Mouse (Mus musculus) hindbrain, embryonic 13.5 days (tissue): Measurements from ENCODE around the gene Gucy2c. TPM values are rescaled to one million over a fixed set of nuclear protein-coding genes. Genes with fewer than 3 reads are reported as not detected.

Experiments
- ATAC-seq: fragments of 200-750 bp; cut with Nextera tagmentation; 2 replicates; pipeline ENCODE4 v1.8.0; 2017; ENCODE audit warnings: moderate TSS enrichment; ENCODE audit not compliant: low FRiP score
- H3K27ac ChIP-seq: fragments of 300-500 bp; sonication (generic); 2 replicates; pipeline ENCODE4 v1.5.1; 2015; ENCODE audit warnings: inconsistent platforms, mild to moderate bottlenecking, moderate library complexity
- H3K27me3 ChIP-seq: fragments of 300-500 bp; sonication (generic); 2 replicates; pipeline ENCODE4 v1.6.1; 2015; ENCODE audit warnings: mild to moderate bottlenecking, inconsistent platforms
- H3K36me3 ChIP-seq: fragments of 300-500 bp; sonication (generic); 2 replicates; pipeline ENCODE4 v1.6.1; 2015; ENCODE audit warnings: mild to moderate bottlenecking, inconsistent platforms
- H3K4me1 ChIP-seq: fragments of 300-500 bp; sonication (generic); replicated peaks from 2 replicates; pipeline ENCODE4 v1.6.1; 2015; ENCODE audit warnings: inconsistent platforms
- H3K4me2 ChIP-seq: fragments of 300-500 bp; sonication (generic); 2 replicates; pipeline ENCODE4 v1.6.1; 2015; ENCODE audit warnings: inconsistent platforms, mild to moderate bottlenecking, moderate library complexity
- H3K4me3 ChIP-seq: fragments of 300-500 bp; sonication (generic); 2 replicates; pipeline ENCODE4 v1.5.1; 2015; ENCODE audit warnings: mild to moderate bottlenecking, inconsistent platforms
- H3K9ac ChIP-seq: fragments of 300-500 bp; sonication (generic); 2 replicates; pipeline ENCODE4 v1.6.1; 2015; ENCODE audit warnings: mild to moderate bottlenecking, inconsistent platforms
- H3K9me3 ChIP-seq: fragments of 300-500 bp; sonication (generic); 2 replicates; pipeline ENCODE4 v1.6.1; 2016; ENCODE audit warnings: inconsistent platforms
- WGBS: fragments of 180-500 bp; shearing (Covaris S2); methylation state at CpG from one replicate; pipeline ENCODE4 v1.1.7; 2015; 5-methylcytosine and 5-hydroxymethylcytosine counted together
- polyA plus RNA-seq: library from polyadenylated mRNA; unstranded; fragments of >200 nt; fragmentation: Nextera tagmentation; extraction: Ambion mirVana; gene quantifications from 2 replicates; pipeline ENCODE4 v1.2.1, GENCODE M21; 2015

Gucy2c gene
- polyA plus RNA-seq, 1 experiment from 2014 or later = 0.09 TPM

DNA sequence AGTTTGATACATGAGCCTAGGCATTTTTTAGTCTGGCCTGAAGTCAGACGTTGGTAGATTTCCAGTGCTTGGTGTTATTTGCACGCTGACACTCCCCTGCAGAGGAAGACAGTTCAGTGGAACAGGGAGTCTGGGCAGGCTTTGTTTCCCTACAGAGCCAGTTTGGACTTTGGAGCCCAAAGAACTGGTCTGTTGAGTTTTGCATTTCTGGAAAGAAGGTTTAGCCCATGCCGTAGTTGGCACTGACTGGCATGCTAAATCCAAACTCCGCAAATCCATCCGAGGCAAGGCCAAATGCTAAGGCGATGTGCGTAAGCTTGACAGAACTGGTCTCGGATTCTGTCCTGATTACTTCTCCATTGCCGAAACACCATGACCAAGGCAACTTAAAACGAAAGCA lies 29.6 kb upstream of the Gucy2c start:
- H3K4me1 ChIP-seq = peaks cover 24% of the 10 kb centered on the region
- H3K27ac ChIP-seq = no peak overlapping the region
- H3K36me3 ChIP-seq = peaks cover 42% of the 10 kb centered on the region
- no peak overlapping the region for H3K9ac ChIP-seq
- WGBS = 88% methylated on average over 10 of the region's 10 CpGs
- no peak for ATAC-seq
- no peak overlapping the region for H3K4me3 ChIP-seq
- no peaks in the 10 kb centered on the region for H3K27me3 ChIP-seq
- H3K4me2 ChIP-seq = no peak overlapping the region
- no peaks in the 10 kb centered on the region for H3K9me3 ChIP-seq

DNA sequence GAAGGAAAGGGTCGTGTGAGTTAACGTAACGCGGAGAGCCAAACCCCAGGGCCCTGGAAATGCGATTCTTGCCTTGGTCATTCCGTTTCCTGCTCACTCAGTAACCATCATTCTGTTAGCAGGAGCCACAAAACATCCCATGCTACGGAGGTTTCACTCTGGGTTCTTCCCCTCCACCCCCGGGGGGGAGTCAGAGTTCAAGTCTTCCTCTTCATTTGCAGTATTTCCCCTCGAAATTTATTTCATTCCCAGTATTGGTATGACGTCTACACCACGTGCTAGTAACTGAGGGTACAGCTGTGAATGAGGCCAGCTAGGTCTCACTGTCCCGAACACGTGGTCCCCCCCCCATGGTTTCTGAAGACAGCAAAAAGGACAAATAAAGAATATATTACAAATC lies 28.1 kb upstream of the Gucy2c start:
- no peaks in the 10 kb centered on the region for H3K9me3 ChIP-seq
- peak overlapping the region; percentile 78; the same call in 1 of the 2 replicates for H3K4me3 ChIP-seq
- 80% methylated on average over 13 of the region's 13 CpGs for WGBS
- ATAC-seq = no peak
- H3K27me3 ChIP-seq = no peaks in the 10 kb centered on the region
- peaks cover 28% of the 10 kb centered on the region for H3K36me3 ChIP-seq
- H3K27ac ChIP-seq = no peak overlapping the region
- H3K9ac ChIP-seq = no peak overlapping the region
- peak overlapping the region; percentile 99 for H3K4me2 ChIP-seq
- peaks cover 29% of the 10 kb centered on the region for H3K4me1 ChIP-seq

DNA sequence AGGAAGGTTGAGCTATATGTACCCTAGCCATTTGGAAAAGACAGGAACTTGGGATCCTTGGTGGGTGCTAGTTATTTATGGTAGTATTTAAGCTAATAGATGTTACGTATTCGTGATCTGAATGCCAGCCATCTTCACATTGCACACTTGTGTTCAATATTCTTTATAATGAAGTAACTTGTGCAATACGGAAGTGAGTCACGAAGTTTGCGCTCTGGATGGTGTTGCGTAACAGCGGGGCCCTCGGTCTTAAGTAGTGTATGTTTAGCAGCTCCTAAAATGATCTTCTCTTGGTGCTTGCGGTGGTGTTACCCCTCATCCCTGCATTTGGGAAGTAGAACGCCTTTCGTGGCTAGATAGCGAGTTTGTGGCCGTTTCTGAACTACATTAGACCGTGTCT lies 27.5 kb upstream of the Gucy2c start:
- H3K9ac ChIP-seq = peak overlapping the region; percentile 84
- peak overlapping the region; percentile 99 for H3K4me2 ChIP-seq
- H3K4me1 ChIP-seq = peaks cover 29% of the 10 kb centered on the region
- H3K4me3 ChIP-seq = peak overlapping the region; percentile 78
- H3K27me3 ChIP-seq = no peaks in the 10 kb centered on the region
- H3K27ac ChIP-seq = no peak overlapping the region
- 39% methylated on average over 14 of the region's 14 CpGs for WGBS
- H3K9me3 ChIP-seq = no peaks in the 10 kb centered on the region
- ATAC-seq = no peak
- H3K36me3 ChIP-seq = peaks cover 22% of the 10 kb centered on the region

DNA sequence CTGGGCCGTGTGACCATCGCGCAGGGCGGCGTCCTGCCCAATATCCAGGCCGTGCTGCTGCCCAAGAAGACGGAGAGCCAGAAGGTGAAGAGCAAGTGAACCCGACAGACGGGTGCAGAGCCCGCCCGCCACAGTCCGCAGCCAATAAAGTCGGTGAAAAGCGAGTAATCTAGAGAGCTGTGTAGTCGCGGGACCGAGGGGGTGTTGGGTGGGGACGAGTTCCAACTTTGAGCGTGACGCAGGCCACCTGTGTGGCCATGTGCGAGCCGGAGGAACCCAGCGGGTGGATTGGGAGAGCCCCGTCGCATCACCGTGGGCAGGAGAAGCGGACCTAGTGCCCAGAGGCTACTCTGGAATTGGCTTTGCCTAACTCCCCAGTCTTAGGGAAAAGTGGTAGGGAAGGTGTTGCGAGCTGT lies 27.1 kb upstream of the Gucy2c start:
- H3K36me3 ChIP-seq = peaks cover 18% of the 10 kb centered on the region
- H3K27ac ChIP-seq = peak overlapping the region; percentile 58; the same call in 1 of the 2 replicates
- peak overlapping the region; percentile 99 for H3K4me2 ChIP-seq
- peaks cover 29% of the 10 kb centered on the region for H3K4me1 ChIP-seq
- no peak; the same call in none of the 2 replicates for ATAC-seq
- no peaks in the 10 kb centered on the region for H3K9me3 ChIP-seq
- no peaks in the 10 kb centered on the region for H3K27me3 ChIP-seq
- peak overlapping the region; percentile 78 for H3K4me3 ChIP-seq
- peak overlapping the region; percentile 84 for H3K9ac ChIP-seq
- under 1% methylated on average over 28 of the region's 28 CpGs for WGBS

DNA sequence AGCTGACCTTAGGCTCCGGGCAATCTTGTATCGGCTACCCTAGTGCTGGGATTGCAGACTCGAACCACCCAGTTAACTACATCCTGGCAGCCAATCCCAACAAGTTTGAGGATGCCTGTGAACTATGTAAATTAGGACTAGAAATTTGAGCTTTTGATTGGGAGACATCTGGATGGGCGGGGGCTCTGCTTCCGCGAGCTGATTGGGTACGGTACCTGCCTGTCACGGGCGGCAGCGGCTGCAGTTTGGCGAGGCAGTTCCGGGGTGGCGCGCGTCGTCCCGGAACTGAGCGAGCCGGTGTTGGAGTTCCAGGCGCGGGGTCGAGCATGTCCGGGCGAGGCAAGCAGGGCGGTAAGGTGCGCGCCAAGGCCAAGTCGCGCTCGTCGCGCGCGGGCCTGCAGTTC lies 26.5 kb upstream of the Gucy2c start, which contains the start of gene H2afj:
H2afj (plus strand) TSS at position 231 of the 404 bp plus-strand sequence.
- H3K36me3 ChIP-seq = peaks cover 13% of the 10 kb centered on the region
- WGBS = 1% methylated on average over 34 of the region's 34 CpGs
- H3K9me3 ChIP-seq = no peaks in the 10 kb centered on the region
- peak within 1 kb of the TSS; percentile 74 for H3K27ac ChIP-seq
- peaks cover 35% of the 10 kb centered on the region for H3K4me1 ChIP-seq
- no peaks in the 10 kb centered on the region for H3K27me3 ChIP-seq
- ATAC-seq = peak; percentile 86
- peak within 1 kb of the TSS; percentile 78 for H3K4me3 ChIP-seq
- peak within 1 kb of the TSS; percentile 99 for H3K4me2 ChIP-seq
- H3K9ac ChIP-seq = peak within 1 kb of the TSS; percentile 84

DNA sequence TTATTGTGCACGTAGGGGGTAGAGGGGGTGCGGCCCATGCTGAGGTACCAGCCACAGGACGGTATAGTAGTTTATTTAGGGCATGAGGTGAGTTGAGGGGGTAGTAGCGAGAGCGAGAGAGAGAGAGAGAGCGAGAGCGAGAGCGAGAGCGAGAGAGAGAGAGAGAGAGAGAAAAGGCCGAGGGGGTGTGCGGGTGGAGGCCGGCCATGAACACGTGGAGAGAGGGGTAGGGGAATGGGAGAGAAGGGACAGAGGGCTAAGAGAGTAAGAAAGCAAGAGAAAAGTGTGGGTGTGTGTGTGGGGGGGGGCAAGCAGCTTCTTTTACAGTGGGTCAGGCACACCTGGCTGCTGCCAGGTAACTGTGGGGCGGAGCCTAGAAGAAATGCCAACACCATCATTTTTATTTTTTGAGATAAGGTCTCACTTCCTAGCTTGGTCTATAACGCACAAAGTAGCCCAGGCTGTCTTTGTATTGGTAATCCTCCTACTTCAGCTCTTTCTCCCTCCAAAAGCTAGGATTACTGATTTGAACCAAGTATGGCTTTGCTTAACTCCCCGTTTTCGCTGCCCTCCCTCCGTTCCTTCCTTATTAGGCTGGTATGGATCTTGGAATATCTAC lies 25.9 kb upstream of the Gucy2c start:
- Histone ChIP-seq H3K4me2 (peak overlapping the region; percentile 99), H3K4me3 (peak overlapping the region; percentile 78), H3K36me3 (peaks cover 8% of the 10 kb centered on the region), H3K27ac (peak overlapping the region; percentile 74), H3K27me3 (no peaks in the 10 kb centered on the region), H3K9me3 (no peaks in the 10 kb centered on the region), H3K9ac (peak overlapping the region; percentile 57), H3K4me1 (peaks cover 38% of the 10 kb centered on the region)
- peak; percentile 6 for ATAC-seq
- WGBS = 37% methylated on average over 18 of the region's 18 CpGs

DNA sequence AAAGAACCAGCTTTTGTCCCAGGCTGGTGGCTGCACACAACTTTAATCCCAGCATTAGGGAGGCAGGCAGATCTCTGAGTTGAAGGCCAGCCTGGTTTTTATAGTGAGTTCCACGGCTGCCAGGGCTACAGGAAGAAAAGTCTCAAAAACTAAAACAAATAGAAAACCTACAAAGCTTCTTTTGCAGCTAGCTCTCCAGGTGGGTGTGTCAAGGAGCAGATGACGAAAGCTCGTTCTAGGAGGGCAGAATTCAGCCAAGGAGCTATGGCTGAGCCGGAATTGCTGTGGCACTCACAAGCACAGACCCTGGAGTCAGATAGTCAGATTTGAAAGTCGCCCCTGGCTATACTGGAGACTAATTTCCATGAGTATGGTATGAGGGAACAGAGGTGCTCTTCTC lies 25.3 kb upstream of the Gucy2c start:
- Histone ChIP-seq H3K4me1 (peaks cover 38% of the 10 kb centered on the region), H3K9me3 (no peaks in the 10 kb centered on the region), H3K4me2 (no peak overlapping the region), H3K4me3 (no peak overlapping the region), H3K9ac (no peak overlapping the region), H3K36me3 (peaks cover 1% of the 10 kb centered on the region), H3K27me3 (no peaks in the 10 kb centered on the region), H3K27ac (no peak overlapping the region)
- WGBS = 75% methylated on average over 5 of the region's 5 CpGs
- no peak for ATAC-seq

DNA sequence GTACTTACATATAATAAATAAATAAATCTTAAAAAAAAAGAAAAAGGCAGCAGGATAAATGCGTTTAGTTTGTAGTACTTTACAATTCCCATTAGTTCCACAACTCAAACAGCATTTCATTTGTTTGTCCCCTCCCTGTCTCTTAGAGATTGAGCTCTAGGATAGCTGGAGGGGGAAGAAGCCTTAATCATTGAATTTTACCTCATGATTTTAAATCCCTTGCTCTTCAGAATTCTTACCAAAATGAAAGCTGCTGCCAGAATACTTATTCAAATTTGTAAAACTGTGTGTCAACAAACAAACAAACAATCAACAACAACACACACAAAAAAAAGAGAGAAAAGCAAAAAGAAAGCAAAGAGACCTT lies 23.8 kb upstream of the Gucy2c start:
- Histone ChIP-seq H3K27ac (no peak overlapping the region), H3K4me2 (no peak overlapping the region), H3K27me3 (no peaks in the 10 kb centered on the region), H3K4me3 (no peak overlapping the region), H3K9ac (no peak overlapping the region), H3K9me3 (no peaks in the 10 kb centered on the region), H3K4me1 (peaks cover 38% of the 10 kb centered on the region), H3K36me3 (no peaks in the 10 kb centered on the region)
- no peak for ATAC-seq
- WGBS = 91% methylated on average over 1 of the region's 1 CpGs

DNA sequence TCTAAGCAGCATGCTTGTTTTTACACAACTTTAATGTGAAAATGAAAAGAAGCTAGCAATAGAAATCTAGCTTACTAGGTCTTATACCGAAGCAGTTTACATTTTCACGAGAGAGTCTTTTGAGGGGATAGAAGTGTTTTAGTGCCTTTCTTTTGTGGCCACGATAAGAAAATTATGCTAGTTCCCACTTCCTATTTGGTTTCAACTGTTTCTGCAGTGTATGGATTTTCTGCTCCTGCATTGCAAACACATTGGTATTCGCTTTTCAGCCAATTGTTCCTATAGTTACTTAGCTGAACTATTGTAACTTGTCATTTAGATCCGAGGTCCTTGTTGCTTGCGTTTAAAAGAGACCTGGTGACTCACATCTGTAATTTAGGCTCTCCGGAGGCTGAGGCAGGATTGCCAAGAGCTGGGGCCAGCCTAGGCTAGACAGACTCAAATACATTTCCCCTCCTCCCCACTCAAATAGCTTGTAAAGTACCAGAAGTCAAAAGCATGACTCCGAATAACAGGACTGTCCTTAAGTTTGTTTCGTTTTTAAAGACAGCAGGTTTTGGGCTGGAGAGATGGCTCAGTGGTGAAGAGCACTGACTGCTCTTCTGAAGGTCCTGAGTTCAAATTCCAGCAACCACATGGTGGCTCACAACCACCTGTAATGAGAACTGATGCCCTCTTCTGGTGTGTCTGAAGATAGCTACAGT lies 23.3 kb upstream of the Gucy2c start:
- no peaks in the 10 kb centered on the region for H3K9me3 ChIP-seq
- peaks cover 33% of the 10 kb centered on the region for H3K4me1 ChIP-seq
- ATAC-seq = no peak
- peak overlapping the region; percentile 100 for H3K27ac ChIP-seq
- peak overlapping the region; percentile 72 for H3K4me3 ChIP-seq
- WGBS = 36% methylated on average over 9 of the region's 9 CpGs
- no peaks in the 10 kb centered on the region for H3K27me3 ChIP-seq
- H3K4me2 ChIP-seq = peak overlapping the region; percentile 81
- no peaks in the 10 kb centered on the region for H3K36me3 ChIP-seq
- peak overlapping the region; percentile 99 for H3K9ac ChIP-seq

DNA sequence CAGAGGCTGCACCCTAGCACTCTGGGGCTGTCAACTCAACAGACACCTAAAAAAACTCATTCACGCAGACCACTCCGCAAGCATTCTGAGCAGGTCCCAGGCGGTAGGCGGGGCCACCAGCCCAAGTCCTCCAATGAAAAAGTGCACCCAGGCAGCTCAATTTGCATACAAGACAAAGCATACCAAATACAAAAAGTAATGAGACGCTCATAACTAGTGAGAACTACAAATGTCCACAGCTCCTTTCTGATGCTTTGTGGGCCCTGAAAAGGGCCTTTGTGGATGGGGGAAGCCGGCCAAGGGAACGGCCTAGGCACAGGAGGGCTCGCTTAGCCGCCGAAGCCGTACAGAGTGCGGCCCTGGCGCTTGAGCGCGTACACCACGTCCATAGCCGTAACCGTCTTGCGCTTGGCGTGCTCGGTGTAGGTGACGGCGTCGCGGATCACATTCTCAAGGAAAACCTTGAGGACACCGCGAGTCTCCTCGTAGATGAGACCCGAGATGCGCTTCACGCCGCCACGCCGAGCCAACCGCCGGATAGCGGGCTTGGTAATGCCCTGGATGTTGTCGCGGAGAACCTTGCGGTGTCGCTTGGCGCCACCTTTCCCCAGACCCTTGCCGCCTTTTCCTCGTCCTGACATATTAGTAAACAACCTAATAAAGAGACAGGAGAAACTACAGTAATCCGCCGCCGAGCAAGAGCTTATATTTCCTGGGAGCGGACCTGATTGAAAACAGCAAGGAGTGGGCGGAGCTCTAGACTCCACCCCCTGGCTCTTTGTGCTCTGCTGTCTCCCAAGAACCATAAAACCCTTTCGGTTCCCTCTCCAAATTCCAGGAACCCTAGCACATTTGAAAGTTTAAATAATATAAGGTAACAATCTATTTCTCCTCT lies 22.4 kb upstream of the Gucy2c start, which contains the start of gene Hist4h4:
Hist4h4 (minus strand) TSS at position 677 of the 895 bp plus-strand sequence.
- H3K9me3 ChIP-seq = no peaks in the 10 kb centered on the region
- H3K4me1 ChIP-seq = peaks cover 24% of the 10 kb centered on the region
- WGBS = under 1% methylated on average over 50 of the region's 50 CpGs
- H3K4me2 ChIP-seq = peak within 1 kb of the TSS; percentile 81
- no peaks in the 10 kb centered on the region for H3K36me3 ChIP-seq
- peak within 1 kb of the TSS; percentile 100 for H3K27ac ChIP-seq
- peak; percentile 80 for ATAC-seq
- H3K27me3 ChIP-seq = no peaks in the 10 kb centered on the region
- H3K4me3 ChIP-seq = peak within 1 kb of the TSS; percentile 72
- H3K9ac ChIP-seq = peak within 1 kb of the TSS; percentile 99

DNA sequence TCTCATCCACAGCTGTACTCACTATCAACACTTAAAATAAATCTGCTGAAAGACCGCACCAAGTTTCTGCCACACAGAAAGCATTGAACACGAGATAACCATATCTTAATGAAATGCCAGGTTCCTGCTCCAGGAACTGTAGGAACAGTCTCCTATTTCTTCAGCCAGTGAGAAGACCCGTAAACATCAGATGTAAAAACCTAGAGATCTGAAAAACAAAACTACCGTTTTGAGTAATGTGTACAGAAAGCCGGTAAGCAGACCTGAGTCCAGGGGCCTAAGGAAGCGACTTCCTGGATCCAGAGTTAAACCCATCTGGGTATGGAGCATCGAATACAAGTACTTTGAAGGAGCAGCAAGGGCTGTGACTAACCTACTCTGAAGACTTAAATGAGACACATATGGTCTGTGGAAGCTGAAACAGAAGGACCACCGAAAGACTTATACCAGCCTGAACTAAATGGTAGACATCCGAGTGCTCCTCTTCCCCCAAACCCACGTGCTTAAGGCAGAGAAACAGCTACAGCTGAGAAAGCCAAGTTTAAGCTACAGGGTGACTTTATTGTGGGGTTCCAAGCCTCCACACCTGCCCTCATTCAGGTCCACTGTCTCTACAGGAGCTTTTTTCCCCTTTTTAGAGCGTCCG lies 21.7 kb upstream of the Gucy2c start:
- Histone ChIP-seq H3K9ac (peak overlapping the region; percentile 99), H3K36me3 (no peaks in the 10 kb centered on the region), H3K27me3 (no peaks in the 10 kb centered on the region), H3K4me3 (peak overlapping the region; percentile 72), H3K27ac (peak overlapping the region; percentile 100), H3K4me1 (peaks cover 20% of the 10 kb centered on the region), H3K4me2 (peak overlapping the region; percentile 81), H3K9me3 (no peaks in the 10 kb centered on the region)
- no peak for ATAC-seq
- 22% methylated on average over 12 of the region's 12 CpGs for WGBS

DNA sequence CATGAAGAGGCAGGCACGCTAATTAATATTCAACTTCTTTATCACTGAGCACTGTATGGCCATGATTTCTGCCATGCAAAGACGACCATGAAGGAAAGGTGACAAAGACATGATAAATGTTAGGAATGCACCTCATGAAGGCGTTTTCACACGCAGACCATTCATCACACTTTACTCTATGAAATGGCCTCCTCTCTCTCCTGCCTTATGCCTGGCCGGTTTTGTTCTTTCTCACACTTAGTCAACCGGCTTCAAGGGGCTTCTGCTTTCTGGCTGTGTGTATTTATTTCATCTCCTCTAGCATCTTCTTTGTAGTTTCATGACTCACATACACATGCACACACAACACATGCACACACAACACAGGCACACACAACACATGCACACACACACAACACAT lies 19.7 kb upstream of the Gucy2c start:
- no peak overlapping the region for H3K4me2 ChIP-seq
- 84% methylated on average over 6 of the region's 6 CpGs for WGBS
- no peaks in the 10 kb centered on the region for H3K27me3 ChIP-seq
- H3K36me3 ChIP-seq = no peaks in the 10 kb centered on the region
- no peak overlapping the region for H3K27ac ChIP-seq
- no peaks in the 10 kb centered on the region for H3K9me3 ChIP-seq
- no peak overlapping the region for H3K4me3 ChIP-seq
- ATAC-seq = no peak
- no peak overlapping the region for H3K9ac ChIP-seq
- peaks cover 14% of the 10 kb centered on the region for H3K4me1 ChIP-seq
